Mouse (Mus musculus): ENCODE measurements around the gene Mgat5. TPM values are rescaled to one million over a fixed set of nuclear protein-coding genes. Genes with fewer than 3 reads are reported as not detected.

Gene Mgat5
- polyA plus RNA-seq, 1 experiment: 2.2 TPM

- H3ac ChIP-seq (ENCODE audit: control insufficient read depth, insufficient read length): no peak overlapping the region
These were observed 307.9 kb downstream of the Mgat5 start for GRCm38 (mm10) chr1:127512709-127513108.

GRCm38 (mm10) chr1:127513140-127513539 lies 308.3 kb downstream of the Mgat5 start:
- no peaks in the 10 kb centered on the region for H3K36me3 ChIP-seq (ENCODE audit: control insufficient read depth, insufficient read depth)
- TF ChIP-seq MYOG (IDR thresholded peaks at IDR 0.05; ENCODE audit: control insufficient read depth in 1 of 3, insufficient read depth in 1 of 3, insufficient read length in 2 of 3, low read depth in 2 of 3) (no peak), CEBPB (IDR thresholded peaks at IDR 0.05; ENCODE audit: insufficient read depth, poor library complexity, severe bottlenecking) (no peak), E2F4 (IDR thresholded peaks at IDR 0.05; ENCODE audit: insufficient read depth) (no peak), USF1 (IDR thresholded peaks at IDR 0.05; ENCODE audit: low read depth) (no peak), MYOD1 (IDR thresholded peaks at IDR 0.05; ENCODE audit: control insufficient read depth in 1 of 3, insufficient read length in 2 of 3, low read depth in 2 of 3) (no peak), TCF12 (IDR thresholded peaks at IDR 0.05; ENCODE audit: insufficient read depth, poor library complexity, severe bottlenecking) (no peak), MAX (IDR thresholded peaks at IDR 0.05; ENCODE audit: low read depth) (no peak), TCF3 (IDR thresholded peaks at IDR 0.05; ENCODE audit: insufficient read length, low read depth) (no peak), POLR2A (IDR thresholded peaks at IDR 0.05; ENCODE audit: insufficient read length, low read depth) (no peak), POLR2AphosphoS2 (IDR thresholded peaks at IDR 0.05; ENCODE audit: insufficient read length, low read depth) (no peak), SRF (IDR thresholded peaks at IDR 0.05; ENCODE audit: control insufficient read depth, insufficient read length, low read depth) (no peak), REST (IDR thresholded peaks at IDR 0.05; ENCODE audit: insufficient read depth, insufficient read length) (no peak)

More at GRCm38 (mm10) chr1:127512709-127513108, 307.9 kb downstream of the Mgat5 start:
- H3K36me3 ChIP-seq (ENCODE audit: control insufficient read depth, insufficient read depth): no peaks in the 10 kb centered on the region
- TF ChIP-seq TCF12 (IDR thresholded peaks at IDR 0.05; ENCODE audit: insufficient read depth, poor library complexity, severe bottlenecking): no peak
- no peak for TF ChIP-seq MYOD1 (IDR thresholded peaks at IDR 0.05; ENCODE audit: control insufficient read depth in 1 of 3, insufficient read length in 2 of 3, low read depth in 2 of 3)
- no peak for TF ChIP-seq TCF3 (IDR thresholded peaks at IDR 0.05; ENCODE audit: insufficient read length, low read depth)
- no peak for TF ChIP-seq POLR2AphosphoS2 (IDR thresholded peaks at IDR 0.05; ENCODE audit: insufficient read length, low read depth)
- TF ChIP-seq MYOG (IDR thresholded peaks at IDR 0.05; ENCODE audit: control insufficient read depth in 1 of 3, insufficient read depth in 1 of 3, insufficient read length in 2 of 3, low read depth in 2 of 3): no peak
- no peak for TF ChIP-seq MAX (IDR thresholded peaks at IDR 0.05; ENCODE audit: low read depth)
- no peak for TF ChIP-seq SRF (IDR thresholded peaks at IDR 0.05; ENCODE audit: control insufficient read depth, insufficient read length, low read depth)
- no peak for TF ChIP-seq USF1 (IDR thresholded peaks at IDR 0.05; ENCODE audit: low read depth)
- no peak for TF ChIP-seq POLR2A (IDR thresholded peaks at IDR 0.05; ENCODE audit: insufficient read length, low read depth)
- TF ChIP-seq CEBPB (IDR thresholded peaks at IDR 0.05; ENCODE audit: insufficient read depth, poor library complexity, severe bottlenecking): no peak
- H3K27me3 ChIP-seq (ENCODE audit: control insufficient read depth, insufficient read depth, insufficient read length): peaks cover 4% of the 10 kb centered on the region
- H3K79me2 ChIP-seq (ENCODE audit: control insufficient read depth, insufficient read depth): no peaks in the 10 kb centered on the region
- no peak overlapping the region for H3K4me3 ChIP-seq
- H3K4me2 ChIP-seq (ENCODE audit: low read depth): no peak overlapping the region

GRCm38 (mm10) chr1:127513664-127514063 lies 308.8 kb downstream of the Mgat5 start:
- Histone ChIP-seq H3K27me3 (ENCODE audit: control insufficient read depth, insufficient read depth, insufficient read length) (peaks cover 4% of the 10 kb centered on the region), H3K4me2 (ENCODE audit: low read depth) (no peak overlapping the region), H3K79me2 (ENCODE audit: control insufficient read depth, insufficient read depth) (no peaks in the 10 kb centered on the region), H3K4me3 (no peak overlapping the region), H3ac (ENCODE audit: control insufficient read depth, insufficient read length) (no peak overlapping the region), H3K36me3 (ENCODE audit: control insufficient read depth, insufficient read depth) (no peaks in the 10 kb centered on the region)
- TF ChIP-seq POLR2A (IDR thresholded peaks at IDR 0.05; ENCODE audit: insufficient read length, low read depth) (no peak), TCF12 (IDR thresholded peaks at IDR 0.05; ENCODE audit: insufficient read depth, poor library complexity, severe bottlenecking) (no peak)

More at GRCm38 (mm10) chr1:127513140-127513539, 308.3 kb downstream of the Mgat5 start:
- no peak overlapping the region for H3ac ChIP-seq (ENCODE audit: control insufficient read depth, insufficient read length)
- peaks cover 4% of the 10 kb centered on the region for H3K27me3 ChIP-seq (ENCODE audit: control insufficient read depth, insufficient read depth, insufficient read length)
- H3K79me2 ChIP-seq (ENCODE audit: control insufficient read depth, insufficient read depth): no peaks in the 10 kb centered on the region
- H3K4me3 ChIP-seq: no peak overlapping the region
- no peak overlapping the region for H3K4me2 ChIP-seq (ENCODE audit: low read depth)

GRCm38 (mm10) chr1:127514479-127514878 lies 309.7 kb downstream of the Mgat5 start:
- H3K4me2 ChIP-seq (ENCODE audit: low read depth): no peak overlapping the region
- no peaks in the 10 kb centered on the region for H3K79me2 ChIP-seq (ENCODE audit: control insufficient read depth, insufficient read depth)
- H3K4me3 ChIP-seq: no peak overlapping the region
- TF ChIP-seq POLR2A (IDR thresholded peaks at IDR 0.05; ENCODE audit: insufficient read length, low read depth) (no peak), MYOG (IDR thresholded peaks at IDR 0.05; ENCODE audit: control insufficient read depth in 1 of 3, insufficient read depth in 1 of 3, insufficient read length in 2 of 3, low read depth in 2 of 3) (no peak), USF1 (IDR thresholded peaks at IDR 0.05; ENCODE audit: low read depth) (no peak), POLR2AphosphoS2 (IDR thresholded peaks at IDR 0.05; ENCODE audit: insufficient read length, low read depth) (no peak), E2F4 (IDR thresholded peaks at IDR 0.05; ENCODE audit: insufficient read depth) (no peak), SRF (IDR thresholded peaks at IDR 0.05; ENCODE audit: control insufficient read depth, insufficient read length, low read depth) (no peak), MAX (IDR thresholded peaks at IDR 0.05; ENCODE audit: low read depth) (no peak), REST (IDR thresholded peaks at IDR 0.05; ENCODE audit: insufficient read depth, insufficient read length) (no peak), MYOD1 (IDR thresholded peaks at IDR 0.05; ENCODE audit: control insufficient read depth in 1 of 3, insufficient read length in 2 of 3, low read depth in 2 of 3) (no peak), TCF12 (IDR thresholded peaks at IDR 0.05; ENCODE audit: insufficient read depth, poor library complexity, severe bottlenecking) (no peak), TCF3 (IDR thresholded peaks at IDR 0.05; ENCODE audit: insufficient read length, low read depth) (no peak), CEBPB (IDR thresholded peaks at IDR 0.05; ENCODE audit: insufficient read depth, poor library complexity, severe bottlenecking) (no peak)
- H3K27me3 ChIP-seq (ENCODE audit: control insufficient read depth, insufficient read depth, insufficient read length): no peaks in the 10 kb centered on the region
- no peak overlapping the region for H3ac ChIP-seq (ENCODE audit: control insufficient read depth, insufficient read length)
- H3K36me3 ChIP-seq (ENCODE audit: control insufficient read depth, insufficient read depth): no peaks in the 10 kb centered on the region

GRCm38 (mm10) chr1:127514888-127515287 lies 310.1 kb downstream of the Mgat5 start:
- H3K27me3 ChIP-seq (ENCODE audit: control insufficient read depth, insufficient read depth, insufficient read length): no peaks in the 10 kb centered on the region
- H3K79me2 ChIP-seq (ENCODE audit: control insufficient read depth, insufficient read depth): no peaks in the 10 kb centered on the region
- H3K4me3 ChIP-seq: no peak overlapping the region
- no peaks in the 10 kb centered on the region for H3K36me3 ChIP-seq (ENCODE audit: control insufficient read depth, insufficient read depth)
- H3ac ChIP-seq (ENCODE audit: control insufficient read depth, insufficient read length): no peak overlapping the region
- TF ChIP-seq E2F4 (IDR thresholded peaks at IDR 0.05; ENCODE audit: insufficient read depth) (no peak), TCF3 (IDR thresholded peaks at IDR 0.05; ENCODE audit: insufficient read length, low read depth) (no peak), POLR2A (IDR thresholded peaks at IDR 0.05; ENCODE audit: insufficient read length, low read depth) (no peak), REST (IDR thresholded peaks at IDR 0.05; ENCODE audit: insufficient read depth, insufficient read length) (no peak), CEBPB (IDR thresholded peaks at IDR 0.05; ENCODE audit: insufficient read depth, poor library complexity, severe bottlenecking) (no peak), MAX (IDR thresholded peaks at IDR 0.05; ENCODE audit: low read depth) (no peak), USF1 (IDR thresholded peaks at IDR 0.05; ENCODE audit: low read depth) (no peak), POLR2AphosphoS2 (IDR thresholded peaks at IDR 0.05; ENCODE audit: insufficient read length, low read depth) (no peak), MYOD1 (IDR thresholded peaks at IDR 0.05; ENCODE audit: control insufficient read depth in 1 of 3, insufficient read length in 2 of 3, low read depth in 2 of 3) (no peak), TCF12 (IDR thresholded peaks at IDR 0.05; ENCODE audit: insufficient read depth, poor library complexity, severe bottlenecking) (no peak), SRF (IDR thresholded peaks at IDR 0.05; ENCODE audit: control insufficient read depth, insufficient read length, low read depth) (no peak), MYOG (IDR thresholded peaks at IDR 0.05; ENCODE audit: control insufficient read depth in 1 of 3, insufficient read depth in 1 of 3, insufficient read length in 2 of 3, low read depth in 2 of 3) (no peak)
- no peak overlapping the region for H3K4me2 ChIP-seq (ENCODE audit: low read depth)
